Mouse (Mus musculus) neural tube, embryonic 12.5 days (tissue): ENCODE results near the gene Nfkbil1. TPM values are rescaled to one million over a fixed set of nuclear protein-coding genes. Genes with fewer than 3 reads are reported as not detected.

ENCODE experiments used
- ATAC-seq: fragments of 200-750 bp; cut with Nextera tagmentation; 2 replicates; pipeline ENCODE4 v1.8.0; 2017; ENCODE audit warnings: low read depth, mild to moderate bottlenecking, moderate TSS enrichment, moderate library complexity; ENCODE audit not compliant: low FRiP score
- H3K27ac ChIP-seq: fragments of 300-500 bp; sonication (generic); 2 replicates; pipeline ENCODE4 v1.5.1; 2016
- H3K27me3 ChIP-seq: fragments of 300-500 bp; sonication (generic); replicated peaks from 2 replicates; pipeline ENCODE4 v1.6.1; 2016; ENCODE audit warnings: mild to moderate bottlenecking
- H3K36me3 ChIP-seq: fragments of 300-500 bp; sonication (generic); 2 replicates; pipeline ENCODE4 v1.6.1; 2016; ENCODE audit warnings: mild to moderate bottlenecking
- H3K4me1 ChIP-seq: fragments of 300-500 bp; sonication (generic); 2 replicates; pipeline ENCODE4 v1.6.1; 2016
- H3K4me2 ChIP-seq: fragments of 300-500 bp; sonication (generic); replicated peaks from 2 replicates; pipeline ENCODE4 v1.6.1; 2016; ENCODE audit warnings: mild to moderate bottlenecking
- H3K4me3 ChIP-seq: fragments of 300-500 bp; sonication (generic); 2 replicates; pipeline ENCODE4 v1.5.1; 2016
- H3K9ac ChIP-seq: fragments of 300-500 bp; sonication (generic); 2 replicates; pipeline ENCODE4 v1.6.1; 2016; ENCODE audit warnings: mild to moderate bottlenecking
- H3K9me3 ChIP-seq: fragments of 300-500 bp; sonication (generic); 2 replicates; pipeline ENCODE4 v1.6.1; 2016; ENCODE audit warnings: mild to moderate bottlenecking
- whole genome bisulfite sequencing: fragments of 180-500 bp; shearing (Covaris S2); methylation state at CpG from one replicate; pipeline ENCODE4 v1.1.7; 2016; 5-methylcytosine and 5-hydroxymethylcytosine counted together
- polyA plus RNA-seq: library from polyadenylated mRNA; unstranded; fragments of >200 nt; fragmentation: Nextera tagmentation; extraction: Ambion mirVana; gene quantifications from 2 replicates; pipeline ENCODE4 v1.2.1, GENCODE M21; 2016

Gene Nfkbil1
- polyA plus RNA-seq, 1 experiment from 2014 or later, result 10.6 TPM

GRCm38 (mm10) chr17:35252619-35253292 is 17.2 kb upstream of the Nfkbil1 start:
- Histone ChIP-seq H3K4me1 (no peaks in the 10 kb centered on the region), H3K9ac (no peak overlapping the region), H3K27ac (no peak overlapping the region), H3K27me3 (no peaks in the 10 kb centered on the region), H3K4me3 (no peak overlapping the region), H3K4me2 (no peak overlapping the region), H3K36me3 (peaks cover 65% of the 10 kb centered on the region), H3K9me3 (no peaks in the 10 kb centered on the region)
- 87% methylated on average over 18 of the region's 18 CpGs for WGBS
- no peak for ATAC-seq

- 78% methylated on average over 5 of the region's 5 CpGs for WGBS
- ATAC-seq, result no peak
Observed at GRCm38 (mm10) chr17:35251981-35252380, 16.4 kb upstream of the Nfkbil1 start.

GRCm38 (mm10) chr17:35251162-35251719 is 15.6 kb upstream of the Nfkbil1 start:
- Histone ChIP-seq H3K9ac (no peak overlapping the region), H3K36me3 (peaks cover 80% of the 10 kb centered on the region), H3K9me3 (no peaks in the 10 kb centered on the region), H3K4me1 (peaks cover 4% of the 10 kb centered on the region; the same call in 1 of the 2 replicates), H3K27me3 (no peaks in the 10 kb centered on the region), H3K4me3 (no peak overlapping the region), H3K27ac (no peak overlapping the region), H3K4me2 (no peak overlapping the region)
- no peak for ATAC-seq
- WGBS, result 89% methylated on average over 15 of the region's 15 CpGs

More at GRCm38 (mm10) chr17:35251981-35252380, 16.4 kb upstream of the Nfkbil1 start:
- Histone ChIP-seq H3K9me3 (no peaks in the 10 kb centered on the region), H3K4me1 (no peaks in the 10 kb centered on the region), H3K27me3 (no peaks in the 10 kb centered on the region), H3K9ac (no peak overlapping the region), H3K4me2 (no peak overlapping the region), H3K27ac (no peak overlapping the region), H3K4me3 (no peak overlapping the region), H3K36me3 (peaks cover 73% of the 10 kb centered on the region)

GRCm38 (mm10) chr17:35250348-35251120 is 14.9 kb upstream of the Nfkbil1 start:
- WGBS, result 89% methylated on average over 3 of the region's 3 CpGs
- no peak overlapping the region for H3K9ac ChIP-seq
- no peak for ATAC-seq
- H3K27ac ChIP-seq, result no peak overlapping the region
- no peaks in the 10 kb centered on the region for H3K9me3 ChIP-seq
- no peak overlapping the region for H3K4me2 ChIP-seq
- H3K4me3 ChIP-seq, result no peak overlapping the region
- no peaks in the 10 kb centered on the region for H3K27me3 ChIP-seq
- H3K4me1 ChIP-seq, result peaks cover 11% of the 10 kb centered on the region
- H3K36me3 ChIP-seq, result peaks cover 88% of the 10 kb centered on the region

- H3K36me3 ChIP-seq, result peaks cover 97% of the 10 kb centered on the region
- ATAC-seq, result no peak
- 86% methylated on average over 19 of the region's 19 CpGs for WGBS
- no peaks in the 10 kb centered on the region for H3K9me3 ChIP-seq
- H3K4me3 ChIP-seq, result no peak overlapping the region
- H3K27ac ChIP-seq, result no peak overlapping the region
- H3K27me3 ChIP-seq, result no peaks in the 10 kb centered on the region
- no peak overlapping the region for H3K4me2 ChIP-seq
- H3K9ac ChIP-seq, result no peak overlapping the region
- peaks cover 20% of the 10 kb centered on the region for H3K4me1 ChIP-seq
Observed at GRCm38 (mm10) chr17:35249451-35250197, 14.0 kb upstream of the Nfkbil1 start.

- no peak overlapping the region for H3K4me3 ChIP-seq
- H3K4me2 ChIP-seq, result no peak overlapping the region
- H3K4me1 ChIP-seq, result peaks cover 27% of the 10 kb centered on the region
- no peak overlapping the region for H3K9ac ChIP-seq
- no peak overlapping the region for H3K27ac ChIP-seq
- H3K9me3 ChIP-seq, result no peaks in the 10 kb centered on the region
- no peak for ATAC-seq
- H3K36me3 ChIP-seq, result peaks cover 97% of the 10 kb centered on the region
- 91% methylated on average over 14 of the region's 14 CpGs for WGBS
- H3K27me3 ChIP-seq, result no peaks in the 10 kb centered on the region
Observed at GRCm38 (mm10) chr17:35248986-35249385, 13.4 kb upstream of the Nfkbil1 start.

- H3K4me2 ChIP-seq, result no peak overlapping the region
- H3K9me3 ChIP-seq, result no peaks in the 10 kb centered on the region
- H3K27me3 ChIP-seq, result no peaks in the 10 kb centered on the region
- no peak for ATAC-seq
- H3K9ac ChIP-seq, result no peak overlapping the region
- no peak overlapping the region for H3K4me3 ChIP-seq
- peaks cover 85% of the 10 kb centered on the region for H3K36me3 ChIP-seq
- WGBS, result 85% methylated on average over 7 of the region's 7 CpGs
- no peak overlapping the region for H3K27ac ChIP-seq
- H3K4me1 ChIP-seq, result peaks cover 34% of the 10 kb centered on the region
Observed at GRCm38 (mm10) chr17:35247144-35247543, 11.6 kb upstream of the Nfkbil1 start.

- Histone ChIP-seq H3K4me3 (no peak overlapping the region), H3K27me3 (no peaks in the 10 kb centered on the region), H3K27ac (no peak overlapping the region), H3K36me3 (peaks cover 75% of the 10 kb centered on the region), H3K4me1 (peaks cover 35% of the 10 kb centered on the region), H3K9me3 (no peaks in the 10 kb centered on the region), H3K9ac (peak overlapping the region; percentile 100; the same call in 1 of the 2 replicates), H3K4me2 (peak overlapping the region; percentile 90)
- 88% methylated on average over 15 of the region's 15 CpGs for WGBS
- no peak for ATAC-seq
Observed at GRCm38 (mm10) chr17:35245731-35246623, 10.4 kb upstream of the Nfkbil1 start.

- WGBS, result 80% methylated on average over 2 of the region's 2 CpGs
- Histone ChIP-seq H3K36me3 (peaks cover 65% of the 10 kb centered on the region), H3K9ac (peak overlapping the region; percentile 100; the same call in 1 of the 2 replicates), H3K4me3 (no peak overlapping the region; the same call in 1 of the 2 replicates), H3K27me3 (no peaks in the 10 kb centered on the region), H3K27ac (no peak overlapping the region), H3K9me3 (no peaks in the 10 kb centered on the region), H3K4me1 (peaks cover 42% of the 10 kb centered on the region), H3K4me2 (peak overlapping the region; percentile 90)
- ATAC-seq, result no peak
Observed at GRCm38 (mm10) chr17:35244999-35245398, 9.4 kb upstream of the Nfkbil1 start.

- peak overlapping the region; percentile 100 for H3K9ac ChIP-seq
- no peaks in the 10 kb centered on the region for H3K27me3 ChIP-seq
- peak overlapping the region; percentile 96 for H3K27ac ChIP-seq
- H3K4me2 ChIP-seq, result peak overlapping the region; percentile 90
- H3K4me3 ChIP-seq, result peak overlapping the region; percentile 94
- no peak for ATAC-seq
- WGBS, result 7% methylated on average over 16 of the region's 16 CpGs
- peaks cover 47% of the 10 kb centered on the region for H3K36me3 ChIP-seq
- no peaks in the 10 kb centered on the region for H3K9me3 ChIP-seq
- H3K4me1 ChIP-seq, result peaks cover 42% of the 10 kb centered on the region
Observed at GRCm38 (mm10) chr17:35243086-35243485, 7.5 kb upstream of the Nfkbil1 start.
